Mouse (Mus musculus): ENCODE data around the gene Foxp1. TPM values are rescaled to one million over a fixed set of nuclear protein-coding genes. Genes with fewer than 3 reads are reported as not detected.

The Foxp1 gene
- polyA plus RNA-seq, 1 experiment from 2014 or later: 39.3 TPM

- no peaks in the 10 kb centered on the region for H3K27me3 ChIP-seq
- CTCF ChIA-PET: no interaction called here
- POLR2A ChIA-PET: no interaction called here
- no peak for TF ChIP-seq CTCF (IDR thresholded peaks at IDR 0.05)
- DNase-seq (ENCODE audit: low read depth, low spot score): no peak
- in situ Hi-C loops (cut with MboI; ENCODE audit: low pct_unique_long_range_greater_than_20kb): no loop called here
- no peak for ATAC-seq
Measured at GRCm38 (mm10) chr6:99118534-99118933, 404.0 kb downstream of the Foxp1 start.

- POLR2A ChIA-PET: no interaction called here
- CTCF ChIA-PET: no interaction called here
- DNase-seq (ENCODE audit: low read depth, low spot score) (no peak), ATAC-seq (no peak)
- H3K27me3 ChIP-seq: no peaks in the 10 kb centered on the region
- TF ChIP-seq CTCF (IDR thresholded peaks at IDR 0.05): no peak
- in situ Hi-C loops (cut with MboI; ENCODE audit: low pct_unique_long_range_greater_than_20kb): no loop called here
Measured at GRCm38 (mm10) chr6:99117411-99117810, 405.1 kb downstream of the Foxp1 start.

GRCm38 (mm10) chr6:99111856-99112255, 410.7 kb downstream of the Foxp1 start:
- ChIA-PET CTCF (no interaction called here), POLR2A (interaction anchor here (0.6 kb wide), 1 partner anchor 32 kb away, joined by 4 read pairs; no protein-coding TSS in a partner anchor)
- in situ Hi-C loops (cut with MboI; ENCODE audit: low pct_unique_long_range_greater_than_20kb): no loop called here
- ATAC-seq (no peak), DNase-seq (ENCODE audit: low read depth, low spot score) (no peak)
- no peaks in the 10 kb centered on the region for H3K27me3 ChIP-seq
- TF ChIP-seq CTCF (IDR thresholded peaks at IDR 0.05): no peak

- in situ Hi-C loops (cut with MboI; ENCODE audit: low pct_unique_long_range_greater_than_20kb): no loop called here
- DNase-seq (ENCODE audit: low read depth, low spot score) (no peak), ATAC-seq (no peak)
- no peaks in the 10 kb centered on the region for H3K27me3 ChIP-seq
- TF ChIP-seq CTCF (IDR thresholded peaks at IDR 0.05): no peak
- ChIA-PET CTCF (no interaction called here), POLR2A (interaction anchor here (1.4 kb wide), 1 partner anchor 12 kb away, joined by 3 read pairs; no protein-coding TSS in a partner anchor)
Measured at GRCm38 (mm10) chr6:99108417-99108816, 414.1 kb downstream of the Foxp1 start.

- TF ChIP-seq CTCF (IDR thresholded peaks at IDR 0.05): no peak
- ATAC-seq (no peak), DNase-seq (ENCODE audit: low read depth, low spot score) (no peak)
- in situ Hi-C loops (cut with MboI; ENCODE audit: low pct_unique_long_range_greater_than_20kb): no loop called here
- ChIA-PET POLR2A (interaction anchor here (0.6 to 1.4 kb wide), 2 partner anchors 11 to 44 kb away, joined by 3 read pairs; no protein-coding TSS in a partner anchor), CTCF (no interaction called here)
- no peaks in the 10 kb centered on the region for H3K27me3 ChIP-seq
Measured at GRCm38 (mm10) chr6:99107674-99108073, 414.8 kb downstream of the Foxp1 start.

- TF ChIP-seq CTCF (IDR thresholded peaks at IDR 0.05): no peak
- ATAC-seq (no peak), DNase-seq (ENCODE audit: low read depth, low spot score) (no peak)
- ChIA-PET POLR2A (interaction anchor here (0.6 to 1.4 kb wide), 2 partner anchors 10 to 45 kb away, joined by 3 read pairs; no protein-coding TSS in a partner anchor), CTCF (no interaction called here)
- H3K27me3 ChIP-seq: no peaks in the 10 kb centered on the region
- in situ Hi-C loops (cut with MboI; ENCODE audit: low pct_unique_long_range_greater_than_20kb): no loop called here
Measured at GRCm38 (mm10) chr6:99107081-99107482, 415.4 kb downstream of the Foxp1 start.

GRCm38 (mm10) chr6:99105979-99106378, 416.5 kb downstream of the Foxp1 start:
- CTCF ChIA-PET: interaction anchor here (1.2 to 1.5 kb wide), 2 partner anchors 13 to 14 kb away, joined by 3 to 4 read pairs; no protein-coding TSS in a partner anchor
- no peak for ATAC-seq
- POLR2A ChIA-PET: interaction anchor here (0.6 kb wide), 1 partner anchor 9 kb away, joined by 3 read pairs; no protein-coding TSS in a partner anchor
- no peak for TF ChIP-seq CTCF (IDR thresholded peaks at IDR 0.05)
- no peaks in the 10 kb centered on the region for H3K27me3 ChIP-seq
- no peak for DNase-seq (ENCODE audit: low read depth, low spot score)
- in situ Hi-C loops (cut with MboI; ENCODE audit: low pct_unique_long_range_greater_than_20kb): no loop called here

- ChIA-PET CTCF (interaction anchor here (1.1 kb wide), 1 partner anchor 28 kb away, joined by 3 read pairs; no protein-coding TSS in a partner anchor), POLR2A (no interaction called here)
- H3K27me3 ChIP-seq: no peaks in the 10 kb centered on the region
- DNase-seq (ENCODE audit: low read depth, low spot score) (no peak), ATAC-seq (no peak)
- in situ Hi-C loops (cut with MboI; ENCODE audit: low pct_unique_long_range_greater_than_20kb): no loop called here
- TF ChIP-seq CTCF (IDR thresholded peaks at IDR 0.05): no peak
Measured at GRCm38 (mm10) chr6:99104446-99104845, 418.1 kb downstream of the Foxp1 start.

GRCm38 (mm10) chr6:99103911-99104310, 418.6 kb downstream of the Foxp1 start:
- H3K27me3 ChIP-seq: no peaks in the 10 kb centered on the region
- POLR2A ChIA-PET: no interaction called here
- in situ Hi-C loops (cut with MboI; ENCODE audit: low pct_unique_long_range_greater_than_20kb): no loop called here

GRCm38 (mm10) chr6:99101489-99101908, 421.0 kb downstream of the Foxp1 start:
- H3K27me3 ChIP-seq: no peaks in the 10 kb centered on the region
- no peak for DNase-seq (ENCODE audit: low read depth, low spot score)
- ATAC-seq: no peak
- ChIA-PET CTCF (interaction anchor here (1.3 kb wide), 1 partner anchor 363 kb away, joined by 3 read pairs; no protein-coding TSS in a partner anchor), POLR2A (no interaction called here)
- TF ChIP-seq CTCF (IDR thresholded peaks at IDR 0.05): no peak
- in situ Hi-C loops (cut with MboI; ENCODE audit: low pct_unique_long_range_greater_than_20kb): no loop called here

More at GRCm38 (mm10) chr6:99103911-99104310, 418.6 kb downstream of the Foxp1 start:
- no peak for TF ChIP-seq CTCF (IDR thresholded peaks at IDR 0.05)
- DNase-seq (ENCODE audit: low read depth, low spot score) (no peak), ATAC-seq (no peak)
- CTCF ChIA-PET: interaction anchor here (1.1 kb wide), 1 partner anchor 28 kb away, joined by 3 read pairs; no protein-coding TSS in a partner anchor

- ATAC-seq: no peak
- POLR2A ChIA-PET: no interaction called here
- TF ChIP-seq CTCF (IDR thresholded peaks at IDR 0.05): no peak
Measured at GRCm38 (mm10) chr6:99100331-99100730, 422.2 kb downstream of the Foxp1 start.

GRCm38 (mm10) chr6:99099781-99100180, 422.7 kb downstream of the Foxp1 start:
- in situ Hi-C loops (cut with MboI; ENCODE audit: low pct_unique_long_range_greater_than_20kb): no loop called here
- CTCF ChIA-PET: no interaction called here
- no peak for TF ChIP-seq CTCF (IDR thresholded peaks at IDR 0.05)
- ATAC-seq: no peak
- POLR2A ChIA-PET: no interaction called here
- DNase-seq (ENCODE audit: low read depth, low spot score): no peak
- no peaks in the 10 kb centered on the region for H3K27me3 ChIP-seq

More at GRCm38 (mm10) chr6:99100331-99100730, 422.2 kb downstream of the Foxp1 start:
- H3K27me3 ChIP-seq: no peaks in the 10 kb centered on the region
- in situ Hi-C loops (cut with MboI; ENCODE audit: low pct_unique_long_range_greater_than_20kb): no loop called here
- CTCF ChIA-PET: interaction anchor here (1.3 kb wide), 1 partner anchor 364 kb away, joined by 3 read pairs; no protein-coding TSS in a partner anchor
- DNase-seq (ENCODE audit: low read depth, low spot score): no peak

All from Patski (cell line).